Mouse (Mus musculus): ENCODE results near the gene Gm10283. TPM values are rescaled to one million over a fixed set of nuclear protein-coding genes. Genes with fewer than 3 reads are reported as not detected.
"Not testable (repeated sequence)": the region's sequence is repeated elsewhere in the genome, so short reads cannot be mapped to it uniquely, and the experiment has no call there.

Gm10283 gene
- not detected in 2 replicates for polyA plus RNA-seq (2015; fragmentation: Nextera tagmentation; extraction: Ambion mirVana)

GRCm38 (mm10) chr8:60503098-60503497 is at the start of gene Gm10283:
Gene Gm10283 (minus strand): TSS chr8:60503198.
- H3K4me1 ChIP-seq (replicated peaks; ENCODE audit: control insufficient read depth, insufficient read depth, low read length), result peaks cover 5% of the 10 kb centered on the region
- no peaks in the 10 kb centered on the region for H3K36me3 ChIP-seq (ENCODE audit: control insufficient read depth, insufficient read depth, low read length)
- no peaks in the 10 kb centered on the region for H3K9me3 ChIP-seq (ENCODE audit: control insufficient read depth, low read length)
- H3K27ac ChIP-seq (ENCODE audit: low read length), result peak within 1 kb of the TSS; percentile 22; the same call in 1 of the 2 replicates
- H3K4me3 ChIP-seq (ENCODE audit: low read length), result no peak within 1 kb of the TSS
- no peak for ATAC-seq (ENCODE audit: low read depth)
- WGBS, result 23% methylated on average over 2 of the region's 2 CpGs
- H3K4me2 ChIP-seq (ENCODE audit: low read depth, low read length), result no peak within 1 kb of the TSS
- H3K9ac ChIP-seq (ENCODE audit: low read length), result no peak within 1 kb of the TSS
- H3K27me3 ChIP-seq (ENCODE audit: control insufficient read depth, insufficient read depth, low read depth, low read length), result no peaks in the 10 kb centered on the region

GRCm38 (mm10) chr8:60534945-60535344 is 31.9 kb upstream of the Gm10283 start:
- Histone ChIP-seq H3K4me2 (ENCODE audit: low read depth, low read length) (no peak overlapping the region), H3K4me1 (replicated peaks; ENCODE audit: control insufficient read depth, insufficient read depth, low read length) (no peaks in the 10 kb centered on the region), H3K36me3 (ENCODE audit: control insufficient read depth, insufficient read depth, low read length) (no peaks in the 10 kb centered on the region), H3K4me3 (ENCODE audit: low read length) (no peak overlapping the region), H3K9ac (ENCODE audit: low read length) (no peak overlapping the region), H3K27me3 (ENCODE audit: control insufficient read depth, insufficient read depth, low read depth, low read length) (no peaks in the 10 kb centered on the region), H3K27ac (ENCODE audit: low read length) (no peak overlapping the region), H3K9me3 (ENCODE audit: control insufficient read depth, low read length) (no peaks in the 10 kb centered on the region)
- no peak for ATAC-seq (ENCODE audit: low read depth)
- WGBS, result 42% methylated on average over 2 of the region's 2 CpGs

GRCm38 (mm10) chr8:60518286-60518685 is 15.3 kb upstream of the Gm10283 start:
- no peak for ATAC-seq (ENCODE audit: low read depth)
- Histone ChIP-seq H3K9me3 (ENCODE audit: control insufficient read depth, low read length) (no peaks in the 10 kb centered on the region), H3K4me2 (ENCODE audit: low read depth, low read length) (no peak overlapping the region), H3K27ac (ENCODE audit: low read length) (no peak overlapping the region), H3K27me3 (ENCODE audit: control insufficient read depth, insufficient read depth, low read depth, low read length) (no peaks in the 10 kb centered on the region), H3K36me3 (ENCODE audit: control insufficient read depth, insufficient read depth, low read length) (no peaks in the 10 kb centered on the region), H3K4me1 (replicated peaks; ENCODE audit: control insufficient read depth, insufficient read depth, low read length) (no peaks in the 10 kb centered on the region), H3K4me3 (ENCODE audit: low read length) (no peak overlapping the region), H3K9ac (ENCODE audit: low read length) (no peak overlapping the region)

GRCm38 (mm10) chr8:60505653-60506521 is 2.9 kb upstream of the Gm10283 start, which contains the start of gene Aadat:
Gene Aadat (plus strand): TSS chr8:60505932.
- ATAC-seq (ENCODE audit: low read depth), result peak; percentile 88
- H3K9me3 ChIP-seq (ENCODE audit: control insufficient read depth, low read length), result no peaks in the 10 kb centered on the region
- H3K4me3 ChIP-seq (ENCODE audit: low read length), result peak within 1 kb of the TSS; percentile 58
- no peaks in the 10 kb centered on the region for H3K36me3 ChIP-seq (ENCODE audit: control insufficient read depth, insufficient read depth, low read length)
- no peaks in the 10 kb centered on the region for H3K27me3 ChIP-seq (ENCODE audit: control insufficient read depth, insufficient read depth, low read depth, low read length)
- peak within 1 kb of the TSS; percentile 67 for H3K9ac ChIP-seq (ENCODE audit: low read length)
- H3K4me2 ChIP-seq (ENCODE audit: low read depth, low read length), result peak within 1 kb of the TSS; percentile 97
- H3K27ac ChIP-seq (ENCODE audit: low read length), result no peak within 1 kb of the TSS
- WGBS, result 2% methylated on average over 25 of the region's 25 CpGs
- H3K4me1 ChIP-seq (replicated peaks; ENCODE audit: control insufficient read depth, insufficient read depth, low read length), result peaks cover 5% of the 10 kb centered on the region

- not testable (repeated sequence) for ATAC-seq (ENCODE audit: low read depth); H3K4me1 ChIP-seq (replicated peaks; ENCODE audit: control insufficient read depth, insufficient read depth, low read length); H3K36me3 ChIP-seq (ENCODE audit: control insufficient read depth, insufficient read depth, low read length); H3K4me2 ChIP-seq (ENCODE audit: low read depth, low read length); H3K4me3 ChIP-seq (ENCODE audit: low read length); H3K9me3 ChIP-seq (ENCODE audit: control insufficient read depth, low read length); H3K27ac ChIP-seq (ENCODE audit: low read length); H3K9ac ChIP-seq (ENCODE audit: low read length); H3K27me3 ChIP-seq (ENCODE audit: control insufficient read depth, insufficient read depth, low read depth, low read length)
- WGBS, result 63% methylated on average over 2 of the region's 2 CpGs
Observed at GRCm38 (mm10) chr8:60495046-60495445, 8.0 kb downstream of the Gm10283 start.

GRCm38 (mm10) chr8:60494606-60495005 is 8.4 kb downstream of the Gm10283 start:
- WGBS, result 84% methylated on average over 11 of the region's 11 CpGs
- H3K9me3 ChIP-seq (ENCODE audit: control insufficient read depth, low read length), result no peaks in the 10 kb centered on the region
- no peak overlapping the region for H3K4me3 ChIP-seq (ENCODE audit: low read length)
- no peaks in the 10 kb centered on the region for H3K36me3 ChIP-seq (ENCODE audit: control insufficient read depth, insufficient read depth, low read length)
- no peak for ATAC-seq (ENCODE audit: low read depth)
- H3K27ac ChIP-seq (ENCODE audit: low read length), result no peak overlapping the region
- H3K9ac ChIP-seq (ENCODE audit: low read length), result no peak overlapping the region
- H3K4me2 ChIP-seq (ENCODE audit: low read depth, low read length), result no peak overlapping the region
- H3K27me3 ChIP-seq (ENCODE audit: control insufficient read depth, insufficient read depth, low read depth, low read length), result no peaks in the 10 kb centered on the region
- H3K4me1 ChIP-seq (replicated peaks; ENCODE audit: control insufficient read depth, insufficient read depth, low read length), result no peaks in the 10 kb centered on the region

- Histone ChIP-seq H3K27me3 (ENCODE audit: control insufficient read depth, insufficient read depth, low read depth, low read length) (no peaks in the 10 kb centered on the region), H3K9ac (ENCODE audit: low read length) (no peak overlapping the region), H3K4me1 (replicated peaks; ENCODE audit: control insufficient read depth, insufficient read depth, low read length) (no peaks in the 10 kb centered on the region), H3K4me2 (ENCODE audit: low read depth, low read length) (no peak overlapping the region), H3K9me3 (ENCODE audit: control insufficient read depth, low read length) (no peaks in the 10 kb centered on the region), H3K27ac (ENCODE audit: low read length) (no peak overlapping the region), H3K36me3 (ENCODE audit: control insufficient read depth, insufficient read depth, low read length) (no peaks in the 10 kb centered on the region), H3K4me3 (ENCODE audit: low read length) (no peak overlapping the region)
- 30% methylated on average over 3 of the region's 3 CpGs for WGBS
- ATAC-seq (ENCODE audit: low read depth), result peak; percentile 71
Observed at GRCm38 (mm10) chr8:60492471-60492870, 10.5 kb downstream of the Gm10283 start.

- no peak overlapping the region for H3K4me2 ChIP-seq (ENCODE audit: low read depth, low read length)
- no peak overlapping the region for H3K9ac ChIP-seq (ENCODE audit: low read length)
- H3K4me3 ChIP-seq (ENCODE audit: low read length), result no peak overlapping the region
- WGBS, result 79% methylated on average over 2 of the region's 2 CpGs
- H3K9me3 ChIP-seq (ENCODE audit: control insufficient read depth, low read length), result no peaks in the 10 kb centered on the region
- H3K27me3 ChIP-seq (ENCODE audit: control insufficient read depth, insufficient read depth, low read depth, low read length), result no peaks in the 10 kb centered on the region
- H3K36me3 ChIP-seq (ENCODE audit: control insufficient read depth, insufficient read depth, low read length), result no peaks in the 10 kb centered on the region
- H3K27ac ChIP-seq (ENCODE audit: low read length), result no peak overlapping the region
- no peaks in the 10 kb centered on the region for H3K4me1 ChIP-seq (replicated peaks; ENCODE audit: control insufficient read depth, insufficient read depth, low read length)
- no peak for ATAC-seq (ENCODE audit: low read depth)
Observed at GRCm38 (mm10) chr8:60491871-60492270, 11.1 kb downstream of the Gm10283 start.

- no peak overlapping the region for H3K4me3 ChIP-seq (ENCODE audit: low read length)
- no peak for ATAC-seq (ENCODE audit: low read depth)
Observed at GRCm38 (mm10) chr8:60490147-60490546, 12.9 kb downstream of the Gm10283 start.

More at GRCm38 (mm10) chr8:60490147-60490546, 12.9 kb downstream of the Gm10283 start:
- Histone ChIP-seq H3K27ac (ENCODE audit: low read length) (no peak overlapping the region), H3K4me1 (replicated peaks; ENCODE audit: control insufficient read depth, insufficient read depth, low read length) (no peaks in the 10 kb centered on the region), H3K36me3 (ENCODE audit: control insufficient read depth, insufficient read depth, low read length) (no peaks in the 10 kb centered on the region), H3K27me3 (ENCODE audit: control insufficient read depth, insufficient read depth, low read depth, low read length) (no peaks in the 10 kb centered on the region), H3K9ac (ENCODE audit: low read length) (no peak overlapping the region), H3K4me2 (ENCODE audit: low read depth, low read length) (no peak overlapping the region), H3K9me3 (ENCODE audit: control insufficient read depth, low read length) (no peaks in the 10 kb centered on the region)
- 67% methylated on average over 2 of the region's 2 CpGs for WGBS

Data from lung, embryonic 16.5 days (tissue).